Mouse (Mus musculus): ENCODE measurements at regions not wholly inside any gene's neighbourhood (a gene's known extent, or its start where the extent isn't known, plus 50 kb on each side); places are given as distances from the start of the nearest gene placed in this dataset.
A peak's percentile ranks its signal among the peaks of the same experiment; 100 is the strongest.

DNA sequence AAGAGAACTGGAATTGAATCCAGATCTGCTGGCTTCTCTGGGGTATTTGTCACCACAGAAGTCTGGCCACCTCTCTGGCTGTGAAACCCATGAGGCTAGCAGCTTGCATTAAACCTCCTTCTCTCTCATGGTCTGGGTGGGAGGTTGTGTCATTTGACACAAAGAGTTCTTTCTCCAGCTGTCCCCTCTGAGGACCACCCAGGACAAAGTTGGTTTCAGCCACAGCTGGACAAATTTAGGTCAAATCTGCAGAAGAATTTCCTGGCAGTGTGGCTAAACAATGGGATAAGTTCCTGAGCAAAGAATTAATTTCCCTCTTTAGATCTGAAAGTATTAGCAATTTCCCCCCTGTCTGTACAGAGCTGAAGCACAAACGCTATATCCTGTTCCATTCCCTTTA is 73.9 kb upstream of the Trib2 start:
- no peaks in the 10 kb centered on the region; a peak in 1 of 4 replicates for H3K27me3 ChIP-seq (ENCODE audit: control insufficient read depth in 1 of 2, insufficient read depth in 2 of 2, low read length in 2 of 2)
- no peaks in the 10 kb centered on the region for H3K36me3 ChIP-seq (ENCODE audit: control insufficient read depth in 1 of 2, insufficient read depth in 2 of 2, low read length in 2 of 2)
- no peak overlapping the region for H3K27ac ChIP-seq (ENCODE audit: control insufficient read depth, low read depth, low read length)
- TF ChIP-seq SMC3 (IDR thresholded peaks at IDR 0.05; ENCODE audit: low read depth, low read length) (no peak), BHLHE40 (IDR thresholded peaks at IDR 0.05; ENCODE audit: borderline replicate concordance, low read depth, low read length) (no peak), CHD1 (IDR thresholded peaks at IDR 0.05; ENCODE audit: low read depth, low read length) (no peak), E2F4 (IDR thresholded peaks at IDR 0.05; ENCODE audit: borderline replicate concordance, low read depth, low read length) (no peak), ZKSCAN1 (IDR thresholded peaks at IDR 0.05; ENCODE audit: low read depth, low read length) (no peak), MEF2A (IDR thresholded peaks at IDR 0.05; ENCODE audit: extremely low read depth, insufficient replicate concordance, low read depth, low read length, poor library complexity, severe bottlenecking) (no peak), MYB (IDR thresholded peaks at IDR 0.05; ENCODE audit: low read depth, low read length) (no peak), NRF1 (IDR thresholded peaks at IDR 0.05; ENCODE audit: insufficient read depth, low read depth, low read length, poor library complexity, severe bottlenecking) (no peak), ETS1 (IDR thresholded peaks at IDR 0.05; ENCODE audit: low read depth, low read length) (no peak), KAT2A (conservative IDR thresholded peaks at IDR 0.05; ENCODE audit: low read depth, low read length) (no peak), USF1 (IDR thresholded peaks at IDR 0.05; ENCODE audit: low read depth, low read length) (no peak), JUND (IDR thresholded peaks at IDR 0.05; ENCODE audit: low read depth, low read length) (no peak), MXI1 (IDR thresholded peaks at IDR 0.05; ENCODE audit: low read depth, low read length) (no peak)
- H3K9me3 ChIP-seq (replicated peaks; ENCODE audit: insufficient read depth, low read length) = no peaks in the 10 kb centered on the region
- H3K79me2 ChIP-seq (ENCODE audit: control insufficient read depth, insufficient read depth, low read length, poor library complexity) = no peaks in the 10 kb centered on the region
- DNase-seq (ENCODE audit: low read depth, low spot score) = no peak
- H3K4me3 ChIP-seq (ENCODE audit: control insufficient read depth in 1 of 2, insufficient read depth in 1 of 2, low read depth in 2 of 2, low read length in 2 of 2) = no peak overlapping the region
- H3K4me1 ChIP-seq (ENCODE audit: control insufficient read depth in 1 of 2, insufficient read depth in 2 of 2, low read length in 2 of 2) = no peaks in the 10 kb centered on the region
- no peak overlapping the region for H3K9ac ChIP-seq (ENCODE audit: control insufficient read depth, low read depth, low read length, poor library complexity, severe bottlenecking)

DNA sequence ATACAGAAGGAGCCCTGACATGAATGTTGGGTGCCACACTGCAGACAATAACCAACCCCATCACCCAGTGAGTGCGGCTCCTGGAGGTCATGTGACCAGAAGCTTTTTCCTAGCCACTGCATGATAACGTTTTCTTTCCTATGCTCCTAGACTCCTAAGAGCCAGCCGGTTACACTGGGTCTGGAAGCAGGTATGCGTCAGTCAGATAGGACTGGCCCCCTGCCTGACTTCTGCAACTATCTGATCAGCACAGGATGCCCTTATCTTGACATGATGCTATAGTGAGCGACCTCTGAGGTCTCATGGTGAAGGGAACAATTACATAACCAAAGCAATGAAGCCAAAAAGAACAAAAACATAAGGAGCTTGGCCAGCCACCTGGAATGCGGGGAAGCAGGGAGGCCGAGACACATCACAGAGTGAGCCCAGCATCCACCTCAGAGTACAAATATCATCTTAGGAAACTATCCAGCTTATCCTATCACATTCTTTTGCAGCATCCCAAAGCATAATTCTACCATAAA is 63.2 kb upstream of the Trib2 start:
- TF ChIP-seq MAFK (IDR thresholded peaks at IDR 0.05; ENCODE audit: borderline replicate concordance, low read depth, low read length) = no peak
- peak; percentile 79 for TF ChIP-seq USF1 (IDR thresholded peaks at IDR 0.05; ENCODE audit: low read depth, low read length)
- peak; percentile 31; the same call in 1 of the 2 replicates for TF ChIP-seq TCF12 (IDR thresholded peaks at IDR 0.05; ENCODE audit: low read depth, low read length)
- Histone ChIP-seq H3K9ac (ENCODE audit: control insufficient read depth, low read depth, low read length, poor library complexity, severe bottlenecking) (no peak overlapping the region), H3K27me3 (ENCODE audit: control insufficient read depth in 1 of 2, insufficient read depth in 2 of 2, low read length in 2 of 2) (no peaks in the 10 kb centered on the region; a peak in 1 of 4 replicates), H3K79me2 (ENCODE audit: control insufficient read depth, insufficient read depth, low read length, poor library complexity) (no peaks in the 10 kb centered on the region), H3K27ac (ENCODE audit: control insufficient read depth, low read depth, low read length) (no peak overlapping the region), H3K4me1 (ENCODE audit: control insufficient read depth in 1 of 2, insufficient read depth in 2 of 2, low read length in 2 of 2) (peaks cover 0 to 8% of the 10 kb centered on the region in 2 experiments; a peak in 2 of 4 replicates), H3K9me3 (replicated peaks; ENCODE audit: insufficient read depth, low read length) (no peaks in the 10 kb centered on the region), H3K4me3 (ENCODE audit: control insufficient read depth in 1 of 2, insufficient read depth in 1 of 2, low read depth in 2 of 2, low read length in 2 of 2) (no peak overlapping the region), H3K36me3 (ENCODE audit: control insufficient read depth in 1 of 2, insufficient read depth in 2 of 2, low read length in 2 of 2) (no peaks in the 10 kb centered on the region)
- DNase-seq (ENCODE audit: low read depth, low spot score) = peak; percentile 17

Measured in MEL (cell line).